In genomic region chr9:82404010-82404409, GRCm38 (mm10) we compare ENCODE assay signal across 13 mouse cellular contexts.
DNase-seq lines count a peak whose midpoint lies in the region; ATAC-seq lines count a peak whose summit lies in the region.
"Had no signal": no experiment of that assay in that cellular context is flagged by ENCODE, and none has a peak within 500 bp of the region (broad histone marks: within the 10 kb centered on the region; RNA-seq: fewer than 3 reads in every experiment).

No protein-coding gene starts in this region.

- DNase-seq in cerebellum, postnatal 10 days, result peak; percentile 48 to 50
- no peak for DNase-seq in cerebellum, adult 8-10 months
- no peak for DNase-seq in kidney, postnatal 14 days
- DNase-seq in urinary bladder, adult 18-20 months (ENCODE audit: low spot score in 2 of 2), result peak; percentile 19 to 44
- no peak for DNase-seq in urinary bladder, postnatal 10 days (ENCODE audit: low spot score)
- DNase-seq in urinary bladder, postnatal 36 days (ENCODE audit: low spot score in 2 of 2), result peak; percentile 37 to 42
- DNase-seq in MN1 (ENCODE audit: low spot score), result no peak
- DNase-seq: thymus, adult 18-20 months had no signal

- H3K4me2 ChIP-seq in kidney, embryonic 15.5 days, result no peak overlapping the region
- H3K4me2 ChIP-seq: midbrain, embryonic 12.5 days; neural tube, embryonic 12.5 days had no signal

- H3K9ac ChIP-seq in kidney, embryonic 15.5 days, result no peak overlapping the region
- H3K9ac ChIP-seq: midbrain, embryonic 12.5 days; neural tube, embryonic 12.5 days had no signal

- H3K9me3 ChIP-seq in kidney, embryonic 15.5 days (replicated peaks), result no peaks in the 10 kb centered on the region
- H3K9me3 ChIP-seq: G1E; midbrain, embryonic 12.5 days; neural tube, embryonic 12.5 days had no signal

- no peaks in the 10 kb centered on the region for H3K27me3 ChIP-seq in kidney, embryonic 15.5 days
- H3K27me3 ChIP-seq: midbrain, embryonic 12.5 days; neural tube, embryonic 12.5 days had no signal

- no peak overlapping the region for H3K27ac ChIP-seq in kidney, embryonic 15.5 days
- H3K27ac ChIP-seq: midbrain, embryonic 12.5 days; neural tube, embryonic 12.5 days had no signal

- 0 out of 2 replicates have a peak, but pooled peaks have one; percentile 58 for ATAC-seq in kidney, embryonic 15.5 days (replicated peaks; ENCODE audit: low FRiP score)
- ATAC-seq: activated CD4-positive, CD25-positive, alpha-beta regulatory T cell, adult 4 months had no signal

- H3K4me3 ChIP-seq in kidney, embryonic 15.5 days (replicated peaks), result no peak overlapping the region
- H3K4me3 ChIP-seq: midbrain, embryonic 12.5 days; neural tube, embryonic 12.5 days had no signal

- H3K4me1 ChIP-seq in kidney, embryonic 15.5 days, result no peaks in the 10 kb centered on the region
- H3K4me1 ChIP-seq: midbrain, embryonic 12.5 days; neural tube, embryonic 12.5 days had no signal

- no peaks in the 10 kb centered on the region for H3K36me3 ChIP-seq in kidney, embryonic 15.5 days
- H3K36me3 ChIP-seq: G1E; midbrain, embryonic 12.5 days; neural tube, embryonic 12.5 days had no signal

Comparison
In these comparisons a context has a peak if more than half of its experiments do, and no peak if none do; other contexts are left out.
1. DNase-seq: peak in cerebellum, postnatal 10 days (2 of 2), urinary bladder, adult 18-20 months (2 of 2) and urinary bladder, postnatal 36 days (2 of 2); none in cerebellum, adult 8-10 months (single experiment), kidney, postnatal 14 days (single experiment), urinary bladder, postnatal 10 days (single experiment) and MN1 (single experiment).